Mouse (Mus musculus) embryonic facial prominence, embryonic 11.5 days (tissue): ENCODE results near the gene Sh3rf3. TPM values are rescaled to one million over a fixed set of nuclear protein-coding genes. Genes with fewer than 3 reads are reported as not detected.

ENCODE experiments used
- ATAC-seq: fragments of 200-750 bp; cut with Nextera tagmentation; replicated peaks from 2 replicates; pipeline ENCODE4 v1.8.0; 2017; ENCODE audit warnings: low read depth; ENCODE audit not compliant: insufficient number of reproducible peaks, low FRiP score, low TSS enrichment
- DNase-seq: peaks from one replicate; pipeline ENCODE4 v3.0.0-alpha.2; 2015; ENCODE audit warnings: low spot score
- H3K27ac ChIP-seq: fragments of 300-500 bp; sonication (generic); replicated peaks from 2 replicates; pipeline ENCODE4 v1.5.1; 2014; ENCODE audit warnings: mild to moderate bottlenecking, low read depth, low read length, control low read depth
- H3K27me3 ChIP-seq: fragments of 300-500 bp; sonication (generic); 2 replicates; pipeline ENCODE4 v1.6.1; 2014; ENCODE audit warnings: mild to moderate bottlenecking, low read length, moderate library complexity, mixed read lengths; ENCODE audit not compliant: control insufficient read depth, insufficient read depth
- H3K36me3 ChIP-seq: fragments of 300-500 bp; sonication (generic); replicated peaks from 2 replicates; pipeline ENCODE4 v1.6.1; 2014; ENCODE audit warnings: low read depth, mild to moderate bottlenecking, low read length, moderate library complexity, mixed read lengths; ENCODE audit not compliant: control insufficient read depth, insufficient read depth
- H3K4me1 ChIP-seq: fragments of 300-500 bp; sonication (generic); 2 replicates; pipeline ENCODE4 v1.6.1; 2014; ENCODE audit warnings: low read length, mixed read lengths; ENCODE audit not compliant: control insufficient read depth, insufficient read depth
- H3K4me2 ChIP-seq: fragments of 300-500 bp; sonication (generic); 2 replicates; pipeline ENCODE4 v1.6.1; 2014; ENCODE audit warnings: low read depth, mild to moderate bottlenecking, control low read depth, low read length, moderate library complexity
- H3K4me3 ChIP-seq: fragments of 300-500 bp; sonication (generic); 2 replicates; pipeline ENCODE4 v1.5.1; 2014; ENCODE audit warnings: low read depth, low read length, control low read depth
- H3K9ac ChIP-seq: fragments of 300-500 bp; sonication (generic); replicated peaks from 2 replicates; pipeline ENCODE4 v1.6.1; 2014; ENCODE audit warnings: mild to moderate bottlenecking, control low read depth, low read length
- H3K9me3 ChIP-seq: fragments of 300-500 bp; sonication (generic); replicated peaks from 2 replicates; pipeline ENCODE4 v1.6.1; 2016; ENCODE audit warnings: mild to moderate bottlenecking, low read length, inconsistent platforms, mixed read lengths; ENCODE audit not compliant: control insufficient read depth
- WGBS: fragments of 180-500 bp; shearing (Covaris S2); extraction: QIAGEN DNeasy Blood & Tissue Kit; methylation state at CpG from one replicate; pipeline ENCODE4 v1.1.7; 2014; 5-methylcytosine and 5-hydroxymethylcytosine counted together
- polyA plus RNA-seq: library from polyadenylated mRNA; unstranded; fragments of >200 nt; fragmentation: Nextera tagmentation; extraction: Ambion mirVana; gene quantifications from 2 replicates; pipeline ENCODE4 v1.2.1, GENCODE M21; 2014

The Sh3rf3 gene
- polyA plus RNA-seq, 1 experiment from 2014 or later = 0.98 TPM

DNA sequence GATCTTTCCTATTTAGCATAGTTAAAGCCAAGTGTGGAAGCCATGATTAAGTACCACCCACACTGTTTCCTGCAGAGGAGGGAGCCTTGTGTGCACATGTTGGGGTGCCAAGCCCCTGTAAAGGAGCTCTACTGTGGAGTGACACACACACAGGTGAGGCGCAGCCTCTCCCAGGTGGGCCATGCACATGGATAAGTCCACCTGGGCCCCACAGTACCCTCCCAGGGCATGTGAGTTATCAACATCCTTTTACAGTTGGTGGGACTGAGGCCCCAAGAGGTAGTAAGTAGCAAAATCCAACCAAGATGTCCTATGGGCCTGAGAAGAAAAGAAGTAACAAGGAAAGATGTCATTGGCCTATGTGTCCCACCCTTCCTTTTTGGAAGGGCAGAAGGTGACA lies 305.8 kb downstream of the Sh3rf3 start:
- H3K36me3 ChIP-seq = no peaks in the 10 kb centered on the region
- no peak overlapping the region for H3K27ac ChIP-seq
- H3K4me3 ChIP-seq = no peak overlapping the region
- no peaks in the 10 kb centered on the region for H3K4me1 ChIP-seq
- no peaks in the 10 kb centered on the region for H3K9me3 ChIP-seq
- H3K4me2 ChIP-seq = no peak overlapping the region
- ATAC-seq (no peak), DNase-seq (no peak)
- H3K9ac ChIP-seq = no peak overlapping the region
- no peaks in the 10 kb centered on the region for H3K27me3 ChIP-seq
- WGBS = 92% methylated on average over 1 of the region's 1 CpGs

DNA sequence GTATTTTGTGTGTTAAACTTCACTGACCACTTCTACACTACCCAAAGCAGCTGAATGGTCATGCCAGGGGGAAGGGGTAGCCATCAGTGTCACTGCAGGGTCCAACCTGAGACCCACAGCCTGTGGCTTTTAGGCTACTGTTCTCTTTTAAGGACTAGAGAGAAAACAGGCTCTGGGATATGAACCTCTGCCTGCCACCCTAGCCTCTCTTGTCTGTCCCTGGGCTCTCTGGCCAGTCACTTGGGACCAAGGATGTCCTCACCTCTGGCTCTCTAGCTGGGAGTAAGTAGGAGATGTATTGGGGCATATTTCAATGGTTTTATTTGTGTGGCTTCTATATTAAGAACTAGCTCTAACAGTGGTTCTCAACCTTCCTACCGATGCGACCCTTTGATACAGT lies 306.7 kb downstream of the Sh3rf3 start:
- H3K36me3 ChIP-seq = no peaks in the 10 kb centered on the region
- H3K9me3 ChIP-seq = no peaks in the 10 kb centered on the region
- no peak overlapping the region for H3K4me2 ChIP-seq
- no peak overlapping the region for H3K9ac ChIP-seq
- H3K4me1 ChIP-seq = no peaks in the 10 kb centered on the region
- 96% methylated on average over 2 of the region's 2 CpGs for WGBS
- ATAC-seq (no peak), DNase-seq (no peak)
- H3K27ac ChIP-seq = no peak overlapping the region
- no peaks in the 10 kb centered on the region for H3K27me3 ChIP-seq
- no peak overlapping the region for H3K4me3 ChIP-seq

DNA sequence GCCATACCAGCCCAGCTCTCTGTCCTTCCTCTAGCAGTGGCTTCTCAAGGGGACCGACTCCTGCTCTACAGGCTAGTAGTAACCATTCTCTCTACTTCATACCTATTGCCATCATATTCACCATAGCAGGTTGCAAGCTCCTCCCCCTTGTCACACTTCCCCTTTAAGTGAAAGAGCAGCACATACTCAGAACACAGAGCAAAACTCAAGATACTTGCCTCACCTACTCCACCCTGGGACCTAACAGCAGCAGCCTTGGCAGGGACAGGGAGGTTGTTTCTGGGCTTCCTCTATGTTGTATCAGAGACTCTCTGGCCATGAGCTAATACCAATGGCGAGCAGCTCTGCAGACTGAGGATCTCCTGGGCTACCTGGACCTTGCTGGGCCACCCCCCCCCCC lies 312.3 kb downstream of the Sh3rf3 start:
- DNase-seq = no peak
- Histone ChIP-seq H3K27ac (no peak overlapping the region), H3K4me1 (no peaks in the 10 kb centered on the region), H3K9ac (no peak overlapping the region), H3K9me3 (no peaks in the 10 kb centered on the region), H3K4me3 (no peak overlapping the region), H3K36me3 (no peaks in the 10 kb centered on the region), H3K27me3 (no peaks in the 10 kb centered on the region), H3K4me2 (no peak overlapping the region)
- no peak for ATAC-seq
- 88% methylated on average over 2 of the region's 2 CpGs for WGBS

DNA sequence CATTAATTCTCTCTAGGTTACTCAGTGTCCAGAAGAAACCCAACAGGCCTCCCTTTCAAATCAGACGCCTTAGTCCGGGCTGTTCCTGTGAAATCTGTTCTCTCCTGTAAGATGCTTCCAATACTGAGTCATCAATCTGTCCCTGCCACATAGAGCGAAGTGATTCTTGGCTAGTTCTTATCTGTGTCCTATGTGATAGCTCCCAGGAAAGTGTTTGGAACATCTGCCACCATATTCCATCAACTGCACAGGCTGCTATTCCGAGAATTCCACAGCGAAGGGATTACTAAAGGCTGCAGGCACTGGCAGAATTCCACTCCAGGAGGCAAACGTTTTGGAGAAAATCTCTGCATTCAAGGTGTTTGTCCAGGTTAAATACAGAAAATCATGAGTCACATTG lies 314.5 kb downstream of the Sh3rf3 start:
- no peak overlapping the region for H3K4me2 ChIP-seq
- H3K9me3 ChIP-seq = no peaks in the 10 kb centered on the region
- H3K27me3 ChIP-seq = no peaks in the 10 kb centered on the region
- no peak overlapping the region for H3K4me3 ChIP-seq
- no peak overlapping the region for H3K9ac ChIP-seq
- DNase-seq (no peak), ATAC-seq (no peak)
- H3K27ac ChIP-seq = no peak overlapping the region
- H3K4me1 ChIP-seq = no peaks in the 10 kb centered on the region
- WGBS = 83% methylated on average over 6 of the region's 6 CpGs
- no peaks in the 10 kb centered on the region for H3K36me3 ChIP-seq

DNA sequence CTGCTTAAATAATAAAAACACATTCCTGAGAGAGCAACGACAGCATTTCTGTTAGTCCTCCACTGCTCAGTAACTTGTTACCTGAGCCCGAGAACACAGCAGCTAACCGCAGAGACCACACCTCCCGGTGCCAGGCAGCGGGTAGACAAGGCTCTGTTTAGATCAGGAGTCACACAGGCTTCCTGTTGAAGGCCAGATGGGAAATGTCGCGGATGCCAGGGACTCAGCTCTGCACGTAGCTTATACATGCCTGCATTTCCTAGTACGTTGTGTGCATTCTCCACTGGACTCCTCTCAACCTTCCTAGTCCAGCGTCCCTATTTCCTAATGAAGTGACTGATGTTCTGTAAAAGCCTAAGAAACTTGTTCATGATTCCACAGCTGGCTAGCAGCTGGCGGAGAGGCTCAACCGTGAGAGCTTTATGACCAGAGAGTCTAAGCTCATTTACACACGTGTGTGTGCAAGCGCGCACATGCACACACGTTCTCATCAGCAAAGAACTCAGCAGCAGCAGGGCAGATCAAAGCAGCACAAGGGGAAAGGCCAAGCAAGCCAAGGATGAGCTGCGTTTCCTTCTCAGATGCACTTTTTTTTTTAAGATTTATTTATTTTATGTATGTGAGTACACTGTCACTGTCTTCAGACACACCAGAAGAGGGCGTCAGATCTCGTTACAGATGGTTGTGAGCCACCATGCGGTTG lies 318.9 kb downstream of the Sh3rf3 start:
- no peak overlapping the region for H3K27ac ChIP-seq
- no peaks in the 10 kb centered on the region for H3K36me3 ChIP-seq
- WGBS = 69% methylated on average over 20 of the region's 20 CpGs
- DNase-seq (peak; percentile 22), ATAC-seq (no peak)
- no peaks in the 10 kb centered on the region for H3K4me1 ChIP-seq
- H3K9me3 ChIP-seq = no peaks in the 10 kb centered on the region
- no peaks in the 10 kb centered on the region for H3K27me3 ChIP-seq
- H3K9ac ChIP-seq = no peak overlapping the region
- no peak overlapping the region for H3K4me3 ChIP-seq
- no peak overlapping the region for H3K4me2 ChIP-seq

DNA sequence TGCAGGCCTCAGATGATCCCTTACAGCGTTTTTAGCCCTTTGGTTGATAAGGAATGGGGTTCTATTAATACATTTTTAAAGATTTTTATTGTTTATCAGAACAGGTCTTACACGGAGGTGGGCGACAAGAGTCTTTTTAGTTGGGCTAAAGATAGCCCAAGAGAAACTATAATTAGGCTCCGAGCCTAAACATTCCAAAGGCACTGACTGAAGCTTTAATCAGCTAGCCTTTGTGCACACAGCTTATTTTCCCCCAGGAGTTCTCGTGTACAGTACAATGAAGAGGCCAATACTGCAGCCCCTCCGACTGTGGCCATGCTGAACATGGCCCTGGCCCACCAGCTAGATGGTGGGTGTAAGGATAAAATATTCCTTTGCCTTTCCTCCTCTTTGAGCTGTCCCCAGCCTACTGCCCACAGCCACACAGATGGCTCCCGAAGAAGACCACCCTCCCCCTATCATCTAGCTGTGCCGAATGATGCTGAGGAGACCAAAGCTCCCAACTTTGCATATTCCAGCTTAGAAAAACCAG lies 320.4 kb downstream of the Sh3rf3 start:
- 69% methylated on average over 8 of the region's 8 CpGs for WGBS

DNA sequence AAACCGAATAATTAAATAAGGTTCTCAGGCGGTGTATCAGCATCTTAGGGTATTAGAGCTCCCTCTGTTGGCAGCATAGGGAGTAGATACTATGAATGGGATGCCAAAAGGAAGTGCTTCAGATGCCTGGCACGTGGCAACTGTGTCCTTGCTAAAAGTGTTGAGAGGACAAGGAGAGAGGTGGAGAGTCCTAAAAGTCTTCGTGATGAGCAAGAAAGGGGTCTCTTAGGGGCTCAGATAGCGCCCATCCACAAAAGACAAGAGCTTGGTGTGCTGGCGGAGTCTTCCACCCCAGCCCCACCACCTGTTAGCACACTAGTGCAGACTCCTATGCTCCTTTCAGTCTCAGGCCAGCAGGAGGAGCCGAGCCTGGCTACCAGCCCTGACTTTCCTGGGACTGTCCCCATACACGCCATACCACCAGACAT lies 336.8 kb downstream of the Sh3rf3 start:
- H3K4me3 ChIP-seq = no peak overlapping the region
- H3K27me3 ChIP-seq = no peaks in the 10 kb centered on the region
- no peaks in the 10 kb centered on the region for H3K36me3 ChIP-seq
- 16% methylated on average over 8 of the region's 8 CpGs for WGBS
- no peak overlapping the region for H3K9ac ChIP-seq
- no peaks in the 10 kb centered on the region for H3K4me1 ChIP-seq
- 0 out of 2 replicates have a peak, but pooled peaks have one; percentile 48 for ATAC-seq
- no peaks in the 10 kb centered on the region for H3K9me3 ChIP-seq
- H3K27ac ChIP-seq = no peak overlapping the region
- H3K4me2 ChIP-seq = no peak overlapping the region
- DNase-seq = peak; percentile 78

More for the DNA sequence above, 320.4 kb downstream of the Sh3rf3 start:
- no peak overlapping the region for H3K9ac ChIP-seq
- H3K27ac ChIP-seq = no peak overlapping the region
- H3K4me3 ChIP-seq = no peak overlapping the region
- no peak overlapping the region for H3K4me2 ChIP-seq
- no peaks in the 10 kb centered on the region for H3K4me1 ChIP-seq
- no peaks in the 10 kb centered on the region for H3K36me3 ChIP-seq
- DNase-seq = no peak
- ATAC-seq = no peak
- no peaks in the 10 kb centered on the region for H3K27me3 ChIP-seq
- no peaks in the 10 kb centered on the region for H3K9me3 ChIP-seq

DNA sequence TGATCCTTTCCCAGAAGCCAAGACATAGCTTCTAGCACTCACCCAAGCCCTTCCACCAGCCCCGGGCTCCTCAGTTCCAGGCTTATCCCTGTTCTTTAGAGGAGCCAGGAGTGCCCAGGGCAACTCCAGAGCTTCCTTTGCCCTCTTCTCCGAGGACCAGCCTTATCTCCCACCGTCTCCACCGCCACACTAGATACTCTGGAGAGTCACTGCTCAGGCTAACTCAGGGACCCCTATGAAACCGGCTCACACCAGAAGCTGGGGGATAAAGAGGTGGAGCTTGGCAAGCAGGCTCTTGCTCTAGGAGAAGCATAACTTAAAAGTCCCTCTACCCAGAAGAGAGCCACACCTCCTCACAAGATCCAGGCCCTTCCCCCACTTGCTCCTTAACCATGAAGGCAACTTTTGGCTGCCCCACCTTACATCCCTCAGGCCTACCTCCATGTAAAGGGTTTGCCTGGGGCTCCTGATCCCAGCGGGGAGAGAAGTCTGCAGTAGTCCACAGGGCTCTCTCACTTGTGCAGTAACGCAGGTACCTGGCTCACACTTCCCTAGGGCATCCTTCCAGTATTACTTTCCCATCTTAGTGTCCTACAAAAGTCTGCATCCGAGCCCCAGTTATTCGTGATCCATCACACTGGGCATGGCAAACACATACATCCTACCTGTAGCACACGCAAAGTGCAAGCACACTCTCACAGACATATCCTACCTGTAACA lies 337.9 kb downstream of the Sh3rf3 start:
- 85% methylated on average over 10 of the region's 10 CpGs for WGBS
- no peak overlapping the region for H3K9ac ChIP-seq
- no peak overlapping the region for H3K27ac ChIP-seq
- no peaks in the 10 kb centered on the region for H3K27me3 ChIP-seq
- H3K4me2 ChIP-seq = no peak overlapping the region
- no peak overlapping the region for H3K4me3 ChIP-seq
- H3K36me3 ChIP-seq = no peaks in the 10 kb centered on the region
- H3K4me1 ChIP-seq = no peaks in the 10 kb centered on the region
- ATAC-seq = no peak
- DNase-seq = no peak
- H3K9me3 ChIP-seq = no peaks in the 10 kb centered on the region
